Mouse (Mus musculus) erythroid progenitor cell, adult 5-6 weeks (primary cell): Measurements from ENCODE around the gene Rai14. TPM values are rescaled to one million over a fixed set of nuclear protein-coding genes. Genes with fewer than 3 reads are reported as not detected.

ENCODE experiments used
- ATAC-seq: replicated peaks from 2 replicates; pipeline ENCODE4 v1.8.0; 2016; ENCODE audit warnings: moderate number of reproducible peaks, mild to moderate bottlenecking, moderate TSS enrichment, inconsistent platforms; ENCODE audit not compliant: poor library complexity, low FRiP score, severe bottlenecking
- total RNA-seq, 2 experiments: library from RNA; stranded (forward) in 1 of 2; stranded (reverse) in 1 of 2; fragments of 150-400 nt in 1 of 2; fragments of 186-747, 209-891 nt in 1 of 2; gene quantifications; 2 replicates each; pipeline versions ENCODE4 v1.2.3 to v1.2.4; 2015 to 2017; ENCODE audit warnings: low replicate concordance in 2 of 2

The Rai14 gene
- total RNA-seq, 2 experiments from 2014 or later = 0.84 to 2.5 TPM

GRCm38 (mm10) chr15:10661961-10662606, 52.3 kb downstream of the Rai14 start:
- ATAC-seq = no peak

GRCm38 (mm10) chr15:10658803-10659202, 55.6 kb downstream of the Rai14 start:
- no peak for ATAC-seq

GRCm38 (mm10) chr15:10656146-10656545, 58.3 kb downstream of the Rai14 start:
- ATAC-seq = no peak

GRCm38 (mm10) chr15:10655151-10655905, 59.1 kb downstream of the Rai14 start:
- ATAC-seq = no peak

- no peak for ATAC-seq
These were observed 59.7 kb downstream of the Rai14 start for GRCm38 (mm10) chr15:10654696-10655095.

GRCm38 (mm10) chr15:10652931-10653475, 61.4 kb downstream of the Rai14 start:
- ATAC-seq = no peak

- ATAC-seq = no peak
These were observed 65.9 kb downstream of the Rai14 start for GRCm38 (mm10) chr15:10648372-10649109.

- no peak for ATAC-seq
These were observed 68.1 kb downstream of the Rai14 start for GRCm38 (mm10) chr15:10646297-10646696.

- no peak for ATAC-seq
These were observed 69.3 kb downstream of the Rai14 start for GRCm38 (mm10) chr15:10645101-10645500.

- no peak for ATAC-seq
These were observed 70.6 kb downstream of the Rai14 start for GRCm38 (mm10) chr15:10643819-10644218.

- no peak for ATAC-seq
These were observed 71.2 kb downstream of the Rai14 start for GRCm38 (mm10) chr15:10643224-10643623.

GRCm38 (mm10) chr15:10642419-10642818, 72.0 kb downstream of the Rai14 start:
- no peak for ATAC-seq

GRCm38 (mm10) chr15:10640721-10641120, 73.7 kb downstream of the Rai14 start:
- ATAC-seq = no peak

GRCm38 (mm10) chr15:10637251-10637793, 77.1 kb downstream of the Rai14 start:
- ATAC-seq = no peak

GRCm38 (mm10) chr15:10636844-10637243, 77.6 kb downstream of the Rai14 start:
- no peak for ATAC-seq

GRCm38 (mm10) chr15:10635121-10635520, 79.3 kb downstream of the Rai14 start:
- no peak for ATAC-seq

- ATAC-seq = no peak
These were observed 80.2 kb downstream of the Rai14 start for GRCm38 (mm10) chr15:10634176-10634575.

- no peak for ATAC-seq
These were observed 81.0 kb downstream of the Rai14 start for GRCm38 (mm10) chr15:10633381-10633780.

GRCm38 (mm10) chr15:10632581-10632980, 81.8 kb downstream of the Rai14 start:
- ATAC-seq = no peak

- ATAC-seq = no peak
These were observed 82.4 kb downstream of the Rai14 start for GRCm38 (mm10) chr15:10632060-10632459.
